Comparison of ENCODE assay signal across 23 mouse cellular contexts in genomic region chr8:125562878-125563277, GRCm38 (mm10). TPM values are rescaled to one million over a fixed set of nuclear protein-coding genes. Genes with fewer than 3 reads are reported as not detected.
A peak's percentile ranks its signal among the peaks of the same experiment; 100 is the strongest.
DNase-seq lines count a peak whose midpoint lies in the region; ATAC-seq and TF ChIP-seq lines count a peak whose summit lies in the region.
"Had no signal": no experiment of that assay in that cellular context is flagged by ENCODE, and none has a peak within 500 bp of the region (broad histone marks: within the 10 kb centered on the region; RNA-seq: fewer than 3 reads in every experiment).

No protein-coding gene starts in this region.

- no peak overlapping the region for H3K9ac ChIP-seq in liver, adult 2 months (ENCODE audit: low read depth, low read length)
- H3K9ac ChIP-seq in stomach, embryonic 16.5 days (ENCODE audit: low read length): no peak overlapping the region
- no peak overlapping the region for H3K9ac ChIP-seq in stomach, postnatal 0 days (ENCODE audit: low read length)
- H3K9ac ChIP-seq in kidney, embryonic 14.5 days (ENCODE audit: low read depth, low read length): no peak overlapping the region
- H3K9ac ChIP-seq: embryonic facial prominence, embryonic 13.5 days; embryonic facial prominence, embryonic 15.5 days; forebrain, embryonic 13.5 days had no signal

- 79% methylated on average over 8 of the region's 8 CpGs for WGBS in heart, embryonic 10.5 days
- 77% methylated on average over 8 of the region's 8 CpGs for WGBS in liver, adult 2 months
- 62% methylated on average over 8 of the region's 8 CpGs for WGBS in stomach, embryonic 16.5 days
- 48% methylated on average over 8 of the region's 8 CpGs for WGBS in stomach, postnatal 0 days
- 72% methylated on average over 8 of the region's 8 CpGs for WGBS in kidney, embryonic 14.5 days

- no peaks in the 10 kb centered on the region for H3K9me3 ChIP-seq in heart, embryonic 10.5 days
- H3K9me3 ChIP-seq in stomach, embryonic 16.5 days (replicated peaks; ENCODE audit: control insufficient read depth, low read length): no peaks in the 10 kb centered on the region
- H3K9me3 ChIP-seq in stomach, postnatal 0 days (ENCODE audit: control insufficient read depth, low read length): no peaks in the 10 kb centered on the region
- H3K9me3 ChIP-seq in kidney, embryonic 14.5 days (ENCODE audit: control insufficient read depth, low read length): no peaks in the 10 kb centered on the region
- H3K9me3 ChIP-seq: embryonic facial prominence, embryonic 13.5 days; embryonic facial prominence, embryonic 15.5 days; forebrain, embryonic 13.5 days had no signal

- no peak for TF ChIP-seq CTCF in liver, adult 2 months (IDR thresholded peaks at IDR 0.05; ENCODE audit: low read depth, low read length)
- no peak for TF ChIP-seq CTCF in stomach, postnatal 0 days (IDR thresholded peaks at IDR 0.05; ENCODE audit: low read depth)

- TF ChIP-seq EP300 in stomach, postnatal 0 days (optimal IDR thresholded peaks at IDR 0.05): no peak

- TF ChIP-seq POLR2A in liver, adult 2 months (IDR thresholded peaks at IDR 0.05; ENCODE audit: extremely low read depth, insufficient read depth, low read length): no peak

- no peak for ATAC-seq in stomach, embryonic 16.5 days (ENCODE audit: insufficient read depth, low FRiP score)
- peak; percentile 54 for ATAC-seq in stomach, postnatal 0 days (ENCODE audit: low FRiP score, low TSS enrichment)
- ATAC-seq in kidney, embryonic 14.5 days (ENCODE audit: low FRiP score, low TSS enrichment): no peak
- ATAC-seq: forebrain, embryonic 13.5 days; forebrain, embryonic 16.5 days had no signal

- no peak overlapping the region for H3K4me2 ChIP-seq in stomach, embryonic 16.5 days (ENCODE audit: low read depth, low read length)
- H3K4me2 ChIP-seq in stomach, postnatal 0 days (replicated peaks; ENCODE audit: low read depth): no peak overlapping the region
- H3K4me2 ChIP-seq in kidney, embryonic 14.5 days (replicated peaks; ENCODE audit: low read depth, low read length): no peak overlapping the region
- H3K4me2 ChIP-seq: embryonic facial prominence, embryonic 13.5 days; embryonic facial prominence, embryonic 15.5 days; forebrain, embryonic 13.5 days had no signal

- H3K79me2 ChIP-seq in liver, adult 2 months (ENCODE audit: control insufficient read depth, insufficient read depth, low read length): peaks cover 6% of the 10 kb centered on the region; the same call in 1 of the 2 replicates

- H3K27ac ChIP-seq in heart, embryonic 10.5 days: peak overlapping the region; percentile 25; the same call in 1 of the 2 replicates
- no peak overlapping the region for H3K27ac ChIP-seq in liver, adult 2 months (replicated peaks; ENCODE audit: insufficient read depth, low read depth, low read length)
- H3K27ac ChIP-seq in stomach, embryonic 16.5 days (ENCODE audit: low read length): peak overlapping the region; percentile 33; the same call in 1 of the 2 replicates
- H3K27ac ChIP-seq in stomach, postnatal 0 days (replicated peaks): peak overlapping the region; percentile 31
- H3K27ac ChIP-seq in kidney, embryonic 14.5 days (ENCODE audit: low read depth, low read length): no peak overlapping the region
- H3K27ac ChIP-seq: embryonic facial prominence, embryonic 13.5 days; embryonic facial prominence, embryonic 15.5 days; forebrain, embryonic 13.5 days had no signal

- DNase-seq in heart, embryonic 10.5 days (ENCODE audit: low spot score): no peak
- DNase-seq in heart, adult 11 months: no peak
- peak; percentile 24 for DNase-seq in liver, adult 2 months (ENCODE audit: extremely low read depth, low read depth, low spot score)
- no peak for DNase-seq in liver
- DNase-seq in stomach, postnatal 0 days (ENCODE audit: low spot score): peak; percentile 68
- DNase-seq: adrenal gland, adult 2 months; adrenal gland, postnatal 10 days; adrenal gland, postnatal 25 days; cerebellum, adult 11 months; cerebellum, adult 18-20 months; cerebellum, adult 8-10 months; cerebellum, adult 9-11 months; cerebellum, postnatal 14 days; cerebellum, postnatal 36 days; embryo, embryonic 11 days had no signal

- peaks cover 91% of the 10 kb centered on the region for H3K4me1 ChIP-seq in heart, embryonic 10.5 days
- peaks cover 7% of the 10 kb centered on the region for H3K4me1 ChIP-seq in liver, adult 2 months (ENCODE audit: control insufficient read depth, insufficient read depth, low read length)
- peaks cover 59% of the 10 kb centered on the region for H3K4me1 ChIP-seq in stomach, embryonic 16.5 days (ENCODE audit: control insufficient read depth, insufficient read depth, low read length)
- peaks cover 7% of the 10 kb centered on the region for H3K4me1 ChIP-seq in stomach, postnatal 0 days (replicated peaks; ENCODE audit: control insufficient read depth, insufficient read depth)
- H3K4me1 ChIP-seq in kidney, embryonic 14.5 days (ENCODE audit: control insufficient read depth, insufficient read depth, low read length): peaks cover 44% of the 10 kb centered on the region

- H3K4me3 ChIP-seq in heart, embryonic 10.5 days: no peak overlapping the region
- no peak overlapping the region for H3K4me3 ChIP-seq in liver, adult 2 months (ENCODE audit: insufficient read depth, low read depth, low read length)
- no peak overlapping the region for H3K4me3 ChIP-seq in stomach, embryonic 16.5 days (replicated peaks; ENCODE audit: low read length)
- no peak overlapping the region for H3K4me3 ChIP-seq in stomach, postnatal 0 days (ENCODE audit: low read depth, low read length)
- H3K4me3 ChIP-seq in kidney, embryonic 14.5 days (ENCODE audit: low read length): no peak overlapping the region
- H3K4me3 ChIP-seq: embryonic facial prominence, embryonic 13.5 days; embryonic facial prominence, embryonic 15.5 days; erythroblast, embryonic 14.5 days; forebrain, embryonic 13.5 days had no signal

- no peaks in the 10 kb centered on the region for H3K27me3 ChIP-seq in heart, embryonic 10.5 days (ENCODE audit: insufficient read depth, poor library complexity, severe bottlenecking)
- H3K27me3 ChIP-seq in liver, adult 2 months (ENCODE audit: control insufficient read depth, insufficient read depth, low read length): no peaks in the 10 kb centered on the region
- H3K27me3 ChIP-seq in stomach, embryonic 16.5 days (ENCODE audit: control insufficient read depth, insufficient read depth, low read length): no peaks in the 10 kb centered on the region
- no peaks in the 10 kb centered on the region for H3K27me3 ChIP-seq in stomach, postnatal 0 days (ENCODE audit: control insufficient read depth, insufficient read depth, low read length)
- no peaks in the 10 kb centered on the region for H3K27me3 ChIP-seq in kidney, embryonic 14.5 days (ENCODE audit: control insufficient read depth, insufficient read depth, low read length)
- H3K27me3 ChIP-seq: embryonic facial prominence, embryonic 15.5 days; forebrain, embryonic 13.5 days had no signal

- no peaks in the 10 kb centered on the region for H3K36me3 ChIP-seq in heart, embryonic 10.5 days
- H3K36me3 ChIP-seq in liver, adult 2 months (ENCODE audit: control insufficient read depth, insufficient read depth, low read length): no peaks in the 10 kb centered on the region
- no peaks in the 10 kb centered on the region for H3K36me3 ChIP-seq in stomach, embryonic 16.5 days (ENCODE audit: control insufficient read depth, insufficient read depth, low read length)
- no peaks in the 10 kb centered on the region for H3K36me3 ChIP-seq in stomach, postnatal 0 days (ENCODE audit: control insufficient read depth, insufficient read depth, low read length)
- no peaks in the 10 kb centered on the region for H3K36me3 ChIP-seq in kidney, embryonic 14.5 days (ENCODE audit: control insufficient read depth, insufficient read depth, low read length)
- H3K36me3 ChIP-seq: embryonic facial prominence, embryonic 13.5 days; embryonic facial prominence, embryonic 15.5 days had no signal

RNA-seq across cellular contexts. Expression of gene Sipa1l2, which starts 6.7 kb away (rescaled TPM):
- polyA plus RNA-seq in heart, embryonic 10.5 days (2016; fragmentation: Nextera tagmentation; extraction: Ambion mirVana): 24.9 and 32.6 TPM in 2 replicates
- total RNA-seq in liver, adult 2 months (2014; rRNA removed): 2.5 and 3.6 TPM in 2 replicates
- 1.5 TPM in 2 replicates for polyA plus RNA-seq in liver, adult 2 months (2012; rRNA removed)
- 8.6 and 9.3 TPM in 2 replicates for polyA plus RNA-seq in stomach, embryonic 16.5 days (2015; fragmentation: Nextera tagmentation; extraction: Ambion mirVana)
- polyA plus RNA-seq in stomach, postnatal 0 days (2015; fragmentation: Nextera tagmentation; extraction: Ambion mirVana): 3.1 and 3.6 TPM in 2 replicates
- 6.6 and 12.9 TPM in 2 replicates for polyA plus RNA-seq in kidney, embryonic 14.5 days (2014; fragmentation: Nextera tagmentation; extraction: Ambion mirVana)
- total RNA-seq: MEL had no signal

Comparison
In these comparisons a context has a peak if more than half of its experiments do, and no peak if none do; other contexts are left out.
1. DNase-seq: peak in liver, adult 2 months (single experiment) and stomach, postnatal 0 days (single experiment); none in heart, embryonic 10.5 days (single experiment), heart, adult 11 months (single experiment) and liver (single experiment).
2. H3K27ac ChIP-seq: peak in heart, embryonic 10.5 days (single experiment), stomach, embryonic 16.5 days (single experiment) and stomach, postnatal 0 days (single experiment); none in liver, adult 2 months (single experiment) and kidney, embryonic 14.5 days (single experiment).